Mouse (Mus musculus) macrophage (primary cell): Measurements from ENCODE around the gene Rdm1. TPM values are rescaled to one million over a fixed set of nuclear protein-coding genes. Genes with fewer than 3 reads are reported as not detected.

Experiments
- H3K27ac ChIP-seq: fragments of 350-480 bp; formaldehyde crosslinking; 2 replicates; pipeline ENCODE4 v1.9.0; 2021
- H3K36me3 ChIP-seq: fragments of 350-480 bp; formaldehyde crosslinking; 2 replicates; pipeline ENCODE4 v1.9.0; 2021; ENCODE audit errors: inconsistent target
- H3K4me3 ChIP-seq: fragments of 350-480 bp; formaldehyde crosslinking; 2 replicates; pipeline ENCODE4 v1.9.0; 2021; ENCODE audit errors: inconsistent target
- H3K79me2 ChIP-seq: fragments of 350-480 bp; formaldehyde crosslinking; 2 replicates; pipeline ENCODE4 v1.9.0; 2021; ENCODE audit errors: inconsistent target
- WGBS: methylation state at CpG from one replicate; pipeline ENCODE4 v1.1.7; 2026; ENCODE audit warnings: inconsistent platforms; ENCODE audit not compliant: missing documents; 5-methylcytosine and 5-hydroxymethylcytosine counted together
- polyA plus RNA-seq: library from polyadenylated mRNA; stranded (reverse); fragments of 250-400 nt; gene quantifications from 3 replicates; pipeline ENCODE4 v1.2.4, GENCODE M21; 2018; ENCODE audit warnings: inconsistent platforms

Rdm1 gene
- polyA plus RNA-seq, 1 experiment from 2014 or later, result 6.8 TPM

GRCm38 (mm10) chr11:101658751-101659558 is 32.0 kb downstream of the Rdm1 start:
- Histone ChIP-seq H3K36me3 (no peaks in the 10 kb centered on the region), H3K27ac (no peak overlapping the region), H3K4me3 (no peak overlapping the region), H3K79me2 (no peaks in the 10 kb centered on the region)
- 28% methylated on average over 9 of the region's 10 CpGs for WGBS

GRCm38 (mm10) chr11:101661191-101661590 is 34.2 kb downstream of the Rdm1 start:
- WGBS, result 83% methylated on average over 7 of the region's 7 CpGs
- no peaks in the 10 kb centered on the region for H3K36me3 ChIP-seq
- H3K79me2 ChIP-seq, result no peaks in the 10 kb centered on the region
- H3K4me3 ChIP-seq, result no peak overlapping the region
- no peak overlapping the region for H3K27ac ChIP-seq

- Histone ChIP-seq H3K4me3 (no peak overlapping the region), H3K36me3 (no peaks in the 10 kb centered on the region), H3K79me2 (no peaks in the 10 kb centered on the region), H3K27ac (no peak overlapping the region)
- WGBS, result 88% methylated on average over 5 of the region's 5 CpGs
Measured at GRCm38 (mm10) chr11:101661786-101662185, 34.8 kb downstream of the Rdm1 start.

GRCm38 (mm10) chr11:101663229-101664027 is 36.4 kb downstream of the Rdm1 start:
- Histone ChIP-seq H3K4me3 (no peak overlapping the region), H3K36me3 (no peaks in the 10 kb centered on the region), H3K79me2 (no peaks in the 10 kb centered on the region), H3K27ac (no peak overlapping the region)
- 79% methylated on average over 11 of the region's 11 CpGs for WGBS

GRCm38 (mm10) chr11:101664825-101665635 is 38.0 kb downstream of the Rdm1 start, which contains the start of gene Arl4d:
Arl4d (plus strand) TSS chr11:101665541.
- H3K4me3 ChIP-seq, result peak within 1 kb of the TSS; percentile 38
- no peaks in the 10 kb centered on the region for H3K36me3 ChIP-seq
- H3K27ac ChIP-seq, result no peak within 1 kb of the TSS
- 6% methylated on average over 34 of the region's 34 CpGs for WGBS
- no peaks in the 10 kb centered on the region for H3K79me2 ChIP-seq

GRCm38 (mm10) chr11:101665636-101665992 is 38.6 kb downstream of the Rdm1 start:
- H3K36me3 ChIP-seq, result no peaks in the 10 kb centered on the region
- WGBS, result under 1% methylated on average over 24 of the region's 24 CpGs
- H3K79me2 ChIP-seq, result no peaks in the 10 kb centered on the region
- peak overlapping the region; percentile 38 for H3K4me3 ChIP-seq
- H3K27ac ChIP-seq, result no peak overlapping the region

- 92% methylated on average over 28 of the region's 28 CpGs for WGBS
- H3K79me2 ChIP-seq, result no peaks in the 10 kb centered on the region
- H3K4me3 ChIP-seq, result no peak overlapping the region
- H3K27ac ChIP-seq, result no peak overlapping the region
- H3K36me3 ChIP-seq, result no peaks in the 10 kb centered on the region
Measured at GRCm38 (mm10) chr11:101666626-101667345, 39.8 kb downstream of the Rdm1 start.

GRCm38 (mm10) chr11:101667871-101668532 is 41.0 kb downstream of the Rdm1 start:
- WGBS, result 94% methylated on average over 14 of the region's 14 CpGs
- H3K36me3 ChIP-seq, result no peaks in the 10 kb centered on the region
- H3K79me2 ChIP-seq, result no peaks in the 10 kb centered on the region
- no peak overlapping the region for H3K27ac ChIP-seq
- no peak overlapping the region for H3K4me3 ChIP-seq

GRCm38 (mm10) chr11:101668546-101669261 is 41.7 kb downstream of the Rdm1 start:
- 82% methylated on average over 9 of the region's 13 CpGs for WGBS
- Histone ChIP-seq H3K79me2 (no peaks in the 10 kb centered on the region), H3K4me3 (no peak overlapping the region), H3K27ac (no peak overlapping the region), H3K36me3 (no peaks in the 10 kb centered on the region)

- Histone ChIP-seq H3K79me2 (no peaks in the 10 kb centered on the region), H3K4me3 (no peak overlapping the region), H3K36me3 (no peaks in the 10 kb centered on the region), H3K27ac (no peak overlapping the region)
- WGBS, result 90% methylated on average over 1 of the region's 1 CpGs
Measured at GRCm38 (mm10) chr11:101670334-101670733, 43.3 kb downstream of the Rdm1 start.

- 83% methylated on average over 4 of the region's 4 CpGs for WGBS
- no peaks in the 10 kb centered on the region for H3K79me2 ChIP-seq
Measured at GRCm38 (mm10) chr11:101671255-101671654, 44.3 kb downstream of the Rdm1 start.

GRCm38 (mm10) chr11:101673010-101673642 is 46.1 kb downstream of the Rdm1 start:
- Histone ChIP-seq H3K27ac (no peak overlapping the region), H3K79me2 (no peaks in the 10 kb centered on the region), H3K4me3 (no peak overlapping the region), H3K36me3 (no peaks in the 10 kb centered on the region)
- WGBS, result 34% methylated on average over 16 of the region's 16 CpGs

More at GRCm38 (mm10) chr11:101671255-101671654, 44.3 kb downstream of the Rdm1 start:
- Histone ChIP-seq H3K36me3 (no peaks in the 10 kb centered on the region), H3K4me3 (no peak overlapping the region), H3K27ac (no peak overlapping the region)

GRCm38 (mm10) chr11:101674106-101674505 is 47.1 kb downstream of the Rdm1 start:
- H3K27ac ChIP-seq, result no peak overlapping the region
- no peaks in the 10 kb centered on the region for H3K36me3 ChIP-seq
- WGBS, result 82% methylated on average over 4 of the region's 5 CpGs
- H3K4me3 ChIP-seq, result no peak overlapping the region
- H3K79me2 ChIP-seq, result no peaks in the 10 kb centered on the region
